Mouse (Mus musculus) gastrocnemius, postnatal 25 days (tissue): ENCODE results near the gene Mpp3. TPM values are rescaled to one million over a fixed set of nuclear protein-coding genes. Genes with fewer than 3 reads are reported as not detected.

Experiments
- DNase-seq: peaks from one replicate; pipeline ENCODE4 v3.0.0; 2022
- long read RNA-seq, 2 experiments: library from polyadenylated mRNA; stranded (forward); transcript quantifications; one replicate each; pipeline ENCODE4 v2.0.0; 2021
- total RNA-seq, 2 experiments: library from RNA; stranded (reverse); gene quantifications; 1 replicate in 1 of 2; 2 replicates in 1 of 2; pipeline ENCODE4 v1.2.3; 2021

Mpp3 gene
- 10 to 100 TPM; 17.6 to 29.5 TPM for total RNA-seq
- long read RNA-seq, experiment 1, transcript Mpp3-201 (19 exons, 2,848 nt) = major isoform, 6 of 28 reads
- long read RNA-seq, experiment 1, partial matches to known transcripts = 2 of 28 reads
- long read RNA-seq, experiment 1, other reads (novel, unspliced or antisense) = 17 of 28 reads
- long read RNA-seq, experiment 2, transcript Mpp3-201 (19 exons, 2,848 nt) = major isoform, 6 of 27 reads
- long read RNA-seq, experiment 2, partial matches to known transcripts = 3 of 27 reads
- long read RNA-seq, experiment 2, other reads (novel, unspliced or antisense) = 13 of 27 reads

DNA sequence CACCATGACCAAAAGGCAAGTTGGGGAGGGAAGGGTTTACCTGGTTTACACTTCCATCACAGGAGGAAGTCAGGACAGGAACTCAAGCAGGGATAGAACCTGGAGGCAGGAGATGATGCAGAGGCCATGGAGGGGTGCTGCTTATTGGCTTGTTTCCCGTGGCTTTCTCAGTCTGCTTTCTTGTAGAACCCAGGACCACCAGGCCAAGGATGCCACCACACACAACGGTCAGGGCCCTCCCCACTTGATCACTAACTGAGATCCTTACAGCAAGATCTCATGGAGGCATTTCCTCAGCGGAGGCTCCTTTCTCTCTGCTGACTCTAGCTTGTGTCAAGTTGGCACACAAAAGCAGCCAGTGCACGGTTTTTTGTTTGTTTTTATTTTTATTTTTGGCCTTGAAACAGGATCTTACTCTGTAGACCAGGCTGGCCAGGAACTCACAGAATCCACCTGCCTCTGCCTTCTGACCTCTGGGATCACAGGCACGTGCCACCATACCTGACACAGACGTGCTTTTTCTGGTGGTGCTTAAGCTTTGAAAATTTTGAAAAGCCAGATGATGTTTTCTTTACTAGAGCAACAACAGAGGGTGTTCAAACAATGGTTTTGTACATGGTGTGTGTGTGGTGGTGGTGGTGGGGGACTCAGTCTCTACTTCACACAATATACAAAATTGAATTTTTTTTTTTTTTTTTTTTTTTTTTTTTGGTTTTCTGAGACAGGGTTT, at the start of gene Mpp3:
Gene Mpp3, minus strand, starts transcription at position 375 of the 730 bp plus-strand sequence.
- DNase-seq = no peak

DNA sequence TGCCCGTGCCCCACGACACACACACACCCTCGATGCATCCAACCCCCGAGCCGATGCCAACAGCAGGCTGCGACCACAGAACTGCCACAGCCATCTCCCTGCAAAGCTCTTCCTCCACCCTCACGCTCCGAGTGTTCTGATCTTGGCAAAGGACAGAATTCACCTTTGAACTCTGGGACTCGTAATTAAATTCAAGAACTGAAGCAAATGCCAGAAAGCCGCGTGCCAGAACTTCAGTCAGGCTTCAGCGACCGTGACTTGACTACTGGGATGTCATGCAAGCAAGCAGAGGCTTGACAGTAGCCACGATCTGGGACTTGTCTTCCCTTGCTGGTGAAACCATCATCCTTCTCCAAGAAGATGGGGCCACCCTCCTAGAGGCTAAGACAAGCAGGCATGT, 45.5 kb upstream of the Mpp3 start:
- DNase-seq = no peak

DNA sequence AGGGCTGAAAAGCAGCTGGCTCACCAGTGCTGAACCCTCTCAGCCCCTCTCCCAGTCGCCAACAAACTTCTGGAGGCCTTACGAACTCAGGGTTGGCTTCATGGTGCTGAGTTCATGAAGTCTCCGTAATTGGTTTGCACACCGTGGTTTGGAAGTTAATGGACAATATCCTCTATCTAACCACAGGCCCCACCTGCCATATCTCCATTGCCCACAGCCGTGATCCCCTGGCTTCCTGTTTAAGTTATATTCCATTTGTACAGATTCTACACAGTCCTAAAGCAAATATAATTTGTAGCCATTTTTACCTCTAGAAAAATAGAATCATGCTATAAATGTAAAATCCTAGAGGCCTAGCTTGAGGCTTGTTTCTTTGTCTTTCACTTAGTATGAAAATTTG, 44.5 kb upstream of the Mpp3 start:
- no peak for DNase-seq

DNA sequence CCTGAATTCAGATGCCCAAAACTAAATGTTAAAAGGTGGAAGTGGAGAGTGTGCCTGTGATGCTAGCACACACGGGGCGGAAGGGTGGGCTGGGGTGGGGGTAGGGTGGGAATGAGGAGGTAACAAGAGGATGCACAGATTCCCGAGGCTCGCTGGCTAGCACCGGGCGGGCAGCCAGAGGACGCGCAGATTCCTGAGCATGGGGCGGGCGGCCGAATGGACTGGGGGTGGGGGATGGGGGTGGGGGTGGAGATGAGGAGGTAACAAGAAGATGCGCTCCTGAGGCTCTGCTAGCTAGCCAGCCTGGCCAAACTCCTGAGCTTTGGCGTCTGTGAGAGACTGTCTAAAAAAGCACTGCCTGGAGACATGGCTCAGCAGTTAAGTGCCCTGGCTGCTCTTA, 42.2 kb upstream of the Mpp3 start:
- DNase-seq = no peak

DNA sequence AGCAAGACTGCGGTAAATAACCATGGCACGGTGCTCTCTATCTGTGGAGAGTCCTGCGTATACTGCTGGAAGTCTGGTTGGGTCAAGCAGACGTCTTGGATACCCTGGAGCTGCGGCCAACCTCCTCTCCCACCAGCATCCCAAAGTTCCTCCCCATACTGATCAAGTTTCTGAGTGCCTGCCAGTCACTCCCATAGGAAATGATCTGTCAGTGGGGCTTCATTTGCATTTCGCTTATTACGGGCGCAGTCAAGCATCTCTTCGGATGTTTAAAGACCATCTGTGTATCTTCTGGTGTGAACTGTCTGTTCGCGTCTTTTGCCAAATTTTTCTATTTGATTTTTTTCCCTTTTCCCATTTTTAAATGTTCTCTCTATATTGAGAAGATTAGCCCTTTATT, 41.4 kb upstream of the Mpp3 start:
- no peak for DNase-seq

DNA sequence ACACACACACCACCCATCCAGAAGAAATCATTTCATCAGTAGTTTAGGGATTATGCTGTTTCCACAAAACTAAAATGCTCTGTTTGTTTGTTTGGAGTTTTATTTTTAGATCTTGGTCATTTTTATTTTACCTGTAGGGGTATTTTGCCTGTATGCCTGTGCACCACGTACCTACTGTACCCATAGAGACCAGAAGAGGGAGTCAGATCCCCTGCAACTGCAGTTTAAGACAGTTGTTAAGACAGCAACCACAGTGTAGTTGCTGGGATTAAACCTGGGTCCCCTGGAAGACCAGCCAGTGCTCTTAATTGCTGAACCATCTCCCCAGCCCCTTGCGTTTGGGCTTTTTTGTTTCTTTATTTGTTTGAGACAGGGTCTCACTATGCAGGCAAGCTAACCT, 40.7 kb upstream of the Mpp3 start:
- no peak for DNase-seq

DNA sequence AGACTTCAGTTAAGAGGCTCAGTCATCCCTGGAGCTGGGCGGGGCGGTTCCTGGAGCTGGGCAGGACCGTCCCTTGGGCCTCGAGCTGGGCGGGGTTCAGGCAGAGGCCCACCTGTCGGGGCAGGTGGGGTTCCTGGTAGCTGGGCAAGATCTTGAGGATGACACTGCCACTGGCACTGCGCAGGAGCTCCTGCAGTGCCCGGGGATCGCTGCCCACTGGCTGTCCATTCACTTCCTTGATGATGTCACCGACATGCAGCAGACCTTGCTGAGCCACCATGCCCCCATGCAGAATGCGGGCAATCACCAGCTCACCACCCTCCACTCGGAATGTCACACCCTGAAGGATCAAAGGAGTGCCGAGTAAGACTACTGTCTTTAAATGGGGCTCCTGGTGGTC, 34.8 kb upstream of the Mpp3 start:
- no peak for DNase-seq

DNA sequence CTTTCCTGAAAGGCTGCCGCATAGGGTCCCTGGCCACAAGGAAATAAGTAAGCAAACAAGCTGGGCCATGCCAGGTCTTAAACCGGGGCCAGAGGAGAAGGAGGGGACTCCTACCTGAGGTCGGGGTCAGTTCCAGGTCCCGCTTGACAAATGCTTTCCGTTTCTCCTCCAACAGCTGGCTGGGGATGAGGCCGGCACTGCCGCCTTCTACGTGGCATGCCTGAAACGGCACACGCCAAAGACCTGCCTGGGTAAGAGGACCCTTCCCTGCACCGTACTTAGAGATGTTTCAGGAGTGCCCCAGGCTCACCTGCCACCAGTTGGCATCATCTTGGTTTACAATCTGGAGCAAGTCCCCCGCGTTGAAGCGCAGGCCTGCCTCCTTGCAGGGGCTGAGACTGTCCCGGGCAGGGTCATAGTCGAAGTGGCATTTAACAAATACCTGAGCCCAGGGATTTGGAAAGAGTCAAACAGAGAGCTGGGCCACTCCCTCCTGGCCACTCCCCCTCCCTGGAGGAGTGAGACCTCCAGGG, 33.7 kb upstream of the Mpp3 start:
- DNase-seq = no peak

DNA sequence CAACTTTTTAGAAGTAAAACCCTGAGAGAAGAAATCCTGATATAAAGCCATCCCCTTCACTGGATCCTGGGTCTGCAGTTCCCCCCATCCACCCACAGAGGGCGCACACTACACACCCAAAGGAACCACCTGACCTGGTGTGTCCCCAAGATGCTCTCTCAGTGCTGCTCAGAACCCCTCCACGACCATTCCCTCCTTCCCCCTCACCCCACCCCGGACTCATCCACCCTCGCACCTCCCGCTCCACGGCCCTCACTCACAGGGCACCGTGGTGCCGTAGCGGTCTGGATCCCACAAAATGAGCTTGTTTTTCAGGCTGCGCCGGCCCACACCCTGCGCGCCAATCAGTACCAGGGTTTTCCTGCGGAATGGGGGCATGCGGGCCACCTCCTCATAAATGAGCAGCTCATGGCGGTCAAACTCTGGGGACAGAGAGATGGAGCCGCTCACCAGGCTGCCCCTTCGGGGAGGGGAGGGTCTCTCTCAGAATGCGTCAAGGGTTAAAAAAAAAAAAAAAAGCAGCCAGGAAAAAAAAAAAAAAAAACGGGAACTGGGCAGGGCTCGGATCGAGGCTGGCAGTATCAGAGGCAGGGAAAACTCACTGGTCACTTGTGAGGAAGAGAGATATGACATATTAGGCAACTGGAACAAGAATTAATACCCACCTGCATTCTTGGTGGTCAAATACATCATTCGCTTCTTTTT, 33.1 kb upstream of the Mpp3 start:
- DNase-seq = peak; percentile 69

DNA sequence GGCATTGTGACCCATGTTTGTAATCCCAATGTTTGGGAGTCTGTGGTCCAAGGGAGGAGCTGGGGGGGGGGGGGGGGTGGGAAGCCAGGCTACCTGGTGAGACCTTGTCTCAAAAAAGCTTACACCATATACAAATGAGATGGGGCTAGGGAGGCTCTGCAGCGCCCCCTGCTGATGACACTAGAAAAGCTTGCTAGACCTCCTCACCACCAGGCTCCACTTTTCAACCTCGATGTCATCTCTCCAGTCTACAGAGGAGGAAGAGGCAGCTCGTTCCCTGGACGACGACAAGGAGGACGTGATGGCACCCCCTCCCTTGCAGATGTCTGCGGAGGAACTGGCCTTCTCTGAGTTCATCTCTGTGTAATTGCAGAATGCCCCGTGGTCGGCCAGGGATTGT, 25.6 kb upstream of the Mpp3 start:
- no peak for DNase-seq

DNA sequence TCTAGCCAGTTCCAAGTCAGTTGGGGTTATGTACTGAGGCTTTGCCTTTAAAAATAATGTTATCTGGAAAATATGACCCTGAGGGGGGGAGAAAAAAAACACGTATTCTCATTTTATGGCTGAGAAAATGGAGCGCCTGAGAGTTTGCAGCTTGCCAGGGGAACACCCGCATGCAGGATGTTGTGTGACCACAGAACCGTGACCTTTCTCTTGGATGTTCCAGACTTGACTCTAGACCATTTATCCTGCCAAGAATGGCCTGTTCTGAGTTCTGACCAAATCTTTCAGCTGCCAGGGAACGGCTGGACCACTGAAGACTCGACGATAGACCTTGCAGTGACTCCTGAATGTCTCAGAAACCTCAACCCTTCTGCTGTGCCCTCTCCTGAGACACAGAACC, 24.9 kb upstream of the Mpp3 start:
- peak; percentile 50 for DNase-seq

DNA sequence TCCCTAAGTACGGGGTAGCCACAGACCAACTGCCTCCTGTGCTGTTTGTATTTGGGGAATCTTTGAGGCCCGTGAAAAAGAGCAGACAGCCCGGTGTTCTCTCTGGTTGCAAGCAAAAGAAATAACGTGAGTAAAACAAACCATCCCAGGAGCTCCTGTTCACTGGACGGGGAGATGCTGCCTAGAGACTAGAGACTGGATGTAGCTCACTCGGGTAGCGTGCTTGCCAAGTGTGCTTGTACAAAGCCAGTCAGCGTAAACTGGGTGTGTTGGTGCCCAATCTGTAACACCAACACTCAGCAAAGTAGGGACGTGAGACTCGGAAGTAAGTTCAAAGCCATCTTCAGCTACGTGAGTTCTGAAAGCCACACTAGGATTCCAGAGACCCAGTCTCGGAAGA, 24.4 kb upstream of the Mpp3 start:
- DNase-seq = no peak

DNA sequence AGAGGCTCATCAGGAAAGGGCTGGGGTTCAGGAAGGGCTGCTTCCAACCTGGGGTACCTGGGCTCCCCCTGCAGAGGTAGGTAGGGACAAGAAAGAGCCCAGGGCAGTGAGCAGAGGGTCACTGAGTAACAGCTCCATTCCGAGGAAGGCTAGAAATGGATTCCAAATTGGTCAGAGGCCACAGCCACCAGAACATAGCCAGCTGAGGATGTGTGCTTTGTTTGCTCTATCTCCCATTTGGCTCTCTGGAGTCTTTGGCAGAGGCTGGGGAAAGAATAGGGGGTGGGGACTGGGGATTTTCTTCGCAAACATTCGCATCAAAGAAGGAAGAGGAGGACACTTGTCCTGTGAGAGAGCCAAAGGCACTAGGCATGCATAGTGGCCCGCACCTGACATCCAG, 23.7 kb upstream of the Mpp3 start:
- DNase-seq = peak; percentile 46

DNA sequence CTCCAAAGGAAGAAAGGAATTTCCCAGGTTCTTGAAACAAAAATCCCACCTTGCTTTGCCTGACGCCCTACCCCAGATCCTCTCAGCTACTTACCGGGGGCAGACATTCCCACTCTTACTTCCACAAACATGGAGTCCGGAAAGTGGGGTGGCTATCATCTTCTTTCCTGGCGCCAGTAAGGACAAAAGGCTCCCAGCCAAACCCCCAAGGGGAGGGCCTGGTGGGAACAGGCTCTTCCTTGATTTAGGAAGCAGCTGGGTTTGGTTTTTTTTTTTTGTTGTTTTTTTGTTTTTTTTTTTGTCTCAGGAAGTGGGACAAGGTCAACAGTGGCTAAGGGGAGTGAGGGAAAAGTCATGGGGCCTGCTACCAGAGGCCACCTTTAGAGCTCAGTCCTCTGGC, 23.3 kb upstream of the Mpp3 start:
- peak; percentile 80 for DNase-seq

DNA sequence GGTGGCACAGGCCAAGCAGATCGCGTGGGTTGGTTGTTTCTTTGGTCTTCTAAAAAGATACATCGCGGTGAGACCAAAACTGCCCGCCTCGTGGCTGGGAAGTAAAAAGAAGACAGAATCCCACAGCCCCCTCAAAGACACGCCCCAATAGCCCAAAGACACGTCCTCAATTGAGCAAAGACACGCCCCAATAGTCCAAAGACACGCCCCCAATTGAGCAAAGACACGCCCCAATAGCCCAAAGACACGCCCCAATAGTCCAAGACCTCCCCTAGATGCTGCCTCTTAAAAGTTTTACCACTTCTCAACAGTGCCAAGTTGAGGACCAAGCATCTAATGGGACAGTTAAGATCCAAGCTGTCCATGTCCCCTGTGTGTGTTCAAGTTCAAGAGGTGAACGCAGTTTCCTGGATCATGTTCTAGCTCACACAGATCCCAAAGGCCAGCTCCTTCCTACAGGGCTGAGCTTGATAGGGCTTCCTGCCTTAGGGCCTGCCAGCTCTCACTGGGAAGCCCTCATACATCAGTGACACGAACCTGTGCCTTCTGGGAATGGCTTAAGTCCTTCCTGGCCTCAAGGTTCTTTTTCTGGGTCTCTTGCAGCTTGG, 21.7 kb upstream of the Mpp3 start:
- no peak for DNase-seq

DNA sequence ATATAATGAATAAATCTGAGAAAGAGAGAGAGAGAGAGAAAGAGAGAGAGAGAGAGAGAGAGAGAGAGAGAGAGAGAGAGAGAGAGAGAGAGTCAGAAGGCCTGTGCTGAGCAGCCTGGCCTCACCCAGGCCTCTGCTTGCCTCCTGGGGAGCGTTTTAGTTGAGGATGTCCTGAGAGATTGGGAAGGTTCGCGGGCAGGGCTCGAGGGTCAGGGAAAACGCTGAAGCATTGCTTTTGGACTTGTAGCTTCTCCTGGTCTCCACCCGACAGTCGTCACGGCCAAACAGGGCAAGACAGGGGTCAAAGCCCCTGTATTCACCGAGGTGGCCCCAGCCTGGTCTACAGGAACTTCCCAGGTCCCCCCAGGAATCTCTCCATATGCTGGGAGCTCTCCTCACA, 18.3 kb upstream of the Mpp3 start:
- DNase-seq = no peak

DNA sequence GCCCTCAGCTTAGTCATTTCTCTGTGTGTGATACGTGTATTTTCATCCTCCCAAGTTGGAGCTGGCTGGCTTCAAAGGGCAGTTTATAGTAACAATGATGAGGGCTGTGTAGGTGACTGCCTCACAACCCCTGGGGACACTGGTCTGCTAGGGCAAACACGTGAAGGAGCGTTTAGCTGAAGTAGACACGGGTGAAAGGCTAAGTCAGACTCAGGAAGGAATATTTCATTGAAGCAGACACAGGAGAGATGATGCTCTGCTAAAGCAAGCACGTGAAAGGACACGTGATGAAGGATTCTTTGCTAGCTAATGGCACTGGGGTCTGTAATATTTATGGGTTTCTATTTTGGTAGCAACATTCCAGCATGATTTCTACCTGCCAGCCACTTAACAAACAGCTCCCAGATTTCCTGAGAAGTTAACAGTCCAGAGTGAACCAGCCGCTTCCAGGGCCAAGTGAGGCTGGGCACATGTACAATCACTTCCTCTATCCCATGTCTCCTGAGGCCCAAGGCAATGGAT, 16.5 kb upstream of the Mpp3 start:
- DNase-seq = no peak

DNA sequence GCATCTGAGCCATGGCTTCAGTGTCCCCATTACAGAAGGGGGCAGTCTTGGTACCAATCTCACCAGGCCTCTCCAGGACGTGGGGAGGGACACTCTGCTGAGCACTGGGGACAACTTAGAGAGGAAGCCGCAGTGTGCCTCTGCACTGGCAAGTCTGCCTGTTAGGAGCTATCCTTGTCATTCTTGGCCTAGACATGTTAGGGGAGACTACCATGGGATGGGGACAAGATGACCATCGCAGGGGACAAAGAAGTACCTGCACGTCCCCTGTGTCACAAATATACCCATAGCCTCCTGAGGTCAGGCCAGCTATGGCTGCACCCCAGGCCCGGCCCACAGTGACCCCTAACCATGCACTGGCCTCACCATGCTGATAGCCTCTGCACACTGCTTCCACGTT, 15.1 kb upstream of the Mpp3 start:
- no peak for DNase-seq

DNA sequence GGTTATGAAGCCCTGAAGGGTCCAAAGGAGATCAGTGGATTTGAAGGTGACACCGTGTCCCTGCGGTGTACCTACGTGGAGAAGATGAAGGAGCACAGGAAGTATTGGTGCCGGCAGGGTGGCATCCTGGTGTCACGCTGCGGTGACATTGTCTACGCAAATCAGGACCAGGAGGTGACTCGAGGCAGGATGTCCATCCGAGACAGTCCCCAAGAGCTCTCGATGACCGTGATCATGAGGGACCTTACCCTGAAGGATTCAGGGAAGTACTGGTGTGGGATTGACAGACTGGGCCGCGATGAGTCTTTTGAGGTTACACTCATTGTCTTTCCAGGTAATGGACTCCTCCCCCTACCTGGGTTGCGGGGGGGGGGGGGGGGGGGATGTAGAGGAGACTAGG, 14.7 kb upstream of the Mpp3 start:
- no peak for DNase-seq

DNA sequence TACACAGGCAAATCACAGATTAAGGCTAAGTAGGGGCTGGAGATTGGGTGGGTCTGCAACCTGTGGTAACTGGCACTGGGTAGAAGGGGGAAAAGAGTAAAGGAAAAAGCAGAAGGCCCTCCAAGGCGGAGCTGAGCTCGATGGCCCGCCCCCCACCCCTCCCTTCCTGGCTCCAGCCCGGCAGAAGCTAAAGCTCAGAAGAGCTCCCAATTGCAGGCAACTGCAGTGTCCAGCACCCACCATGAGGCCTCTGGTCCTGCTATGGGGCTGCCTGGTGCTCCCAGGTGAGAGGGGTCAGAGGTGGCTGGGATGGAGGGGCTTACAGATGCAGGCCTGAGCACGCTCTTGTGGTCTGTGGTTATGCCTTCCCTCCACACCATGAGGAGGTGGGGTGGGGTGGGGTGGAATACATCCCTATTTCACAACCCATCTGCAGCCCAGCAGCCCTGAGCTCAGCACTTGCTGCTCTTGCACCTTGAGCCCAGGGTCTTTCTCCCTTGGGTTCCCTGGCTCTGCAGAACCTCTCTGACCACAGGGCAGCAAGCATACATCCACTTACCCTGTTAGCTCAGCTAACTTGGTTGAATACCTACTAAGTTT, 13.2 kb upstream of the Mpp3 start, which contains the start of gene Cd300lg:
Gene Cd300lg, plus strand, starts transcription at position 160 of the 600 bp plus-strand sequence.
- DNase-seq = no peak

DNA sequence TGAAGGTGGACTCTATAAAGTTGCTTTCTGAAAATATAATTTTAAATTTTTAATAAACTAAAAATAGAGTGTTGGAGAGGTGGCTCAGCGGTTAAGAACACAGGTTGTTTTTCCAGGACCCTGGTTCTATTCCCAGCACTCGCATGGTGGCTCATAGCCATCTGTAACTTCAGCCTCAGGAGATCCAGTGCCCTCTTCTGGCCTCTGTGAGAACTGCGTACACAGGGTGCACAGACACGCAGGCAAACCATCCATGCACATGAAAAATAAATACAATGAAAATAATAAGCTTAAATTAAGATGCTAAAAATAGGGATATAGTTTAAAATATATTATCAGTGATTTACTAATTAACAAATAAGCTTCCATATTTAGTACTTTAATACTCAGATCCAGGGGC, 12.4 kb upstream of the Mpp3 start:
- no peak for DNase-seq

DNA sequence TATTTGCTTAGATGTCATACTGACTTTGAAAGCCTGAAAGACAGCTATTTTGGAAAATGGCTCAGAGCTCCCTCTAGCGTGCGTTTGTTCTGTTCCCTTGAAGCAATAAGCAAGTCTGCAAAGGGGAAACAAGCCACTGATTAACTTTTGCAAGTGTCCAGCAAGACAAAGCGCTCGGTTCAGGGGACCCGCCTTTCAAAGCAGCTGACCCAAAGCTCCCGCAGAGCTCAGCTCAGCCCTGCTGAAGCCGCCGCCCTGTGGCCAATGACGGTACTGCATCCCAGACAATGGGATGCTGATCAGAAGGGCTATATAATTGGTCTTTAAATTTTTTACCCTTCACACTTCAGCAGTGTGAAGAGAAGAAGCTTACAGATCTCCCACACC, 11.9 kb upstream of the Mpp3 start:
- peak; percentile 80 for DNase-seq
